Mouse (Mus musculus): ENCODE measurements around the gene Zfp710.
"Not testable (repeated sequence)": the region's sequence is repeated elsewhere in the genome, so short reads cannot be mapped to it uniquely, and the experiment has no call there.

The Zfp710 gene

DNA sequence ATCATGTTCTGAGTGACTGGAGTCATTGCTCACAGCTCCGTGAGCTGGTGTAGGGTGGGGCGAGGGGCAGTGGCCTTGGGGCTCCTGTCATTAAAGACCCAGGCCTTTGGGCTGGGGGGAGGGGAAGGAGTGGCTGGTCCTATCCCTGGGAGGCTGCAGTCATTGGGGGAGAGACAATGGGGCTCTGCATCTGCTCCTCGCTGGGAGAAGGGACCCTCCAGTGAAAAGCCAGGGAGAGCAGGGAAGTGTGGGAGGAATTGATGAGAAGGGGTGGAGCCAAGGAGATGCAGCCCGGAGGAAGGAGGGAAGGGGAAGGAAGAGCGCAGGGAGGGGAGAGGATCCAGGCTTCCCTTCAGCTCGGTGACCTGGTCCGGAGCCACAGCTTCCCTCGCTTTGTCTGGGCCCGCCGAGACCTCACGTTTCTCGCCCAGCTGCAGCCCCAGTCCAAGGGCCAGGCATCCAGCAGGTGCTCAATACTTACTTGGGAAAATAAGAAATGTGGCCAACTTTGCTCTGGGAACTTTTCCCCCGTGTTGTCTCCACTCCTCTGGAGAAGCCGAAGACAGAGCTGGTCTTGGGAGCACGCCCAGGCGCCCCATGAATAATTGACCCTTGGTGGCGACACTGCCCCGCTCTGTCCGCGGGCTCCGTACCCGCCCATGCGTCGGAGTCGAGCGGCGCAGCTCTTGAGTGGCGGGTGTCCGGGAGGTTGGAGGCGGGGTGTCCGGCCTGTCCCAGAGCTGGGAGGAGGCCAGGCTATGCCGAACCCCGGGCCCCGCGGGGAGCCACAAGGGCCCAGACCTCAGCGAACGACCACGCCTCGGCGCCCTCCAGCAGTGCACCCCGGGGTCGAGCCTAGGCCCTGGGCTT, at the start of gene Zfp710:
Gene Zfp710, plus strand, starts transcription at position 294 of the 870 bp plus-strand sequence.
- DNase-seq = peak; percentile 66 to 80

DNA sequence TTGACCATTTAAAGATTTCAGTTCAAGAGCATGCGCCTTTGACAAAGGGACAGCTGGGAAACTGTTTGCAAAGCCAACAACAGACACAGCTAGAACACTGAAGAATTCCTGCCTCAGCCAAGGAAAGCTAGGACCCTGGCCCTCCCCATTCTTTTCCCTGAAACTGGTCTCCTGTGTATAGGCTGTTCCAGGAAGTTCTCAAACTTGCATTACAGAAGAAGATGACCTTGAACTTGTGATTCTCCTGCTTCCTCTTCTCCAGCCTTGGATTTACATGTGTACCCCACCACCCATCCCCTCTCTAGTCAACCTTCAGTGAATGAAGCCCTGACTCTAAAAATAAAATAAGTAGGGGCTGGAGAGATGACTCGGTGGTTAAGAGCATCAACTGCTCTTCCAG, 49.3 kb upstream of the Zfp710 start:
- DNase-seq = no peak

DNA sequence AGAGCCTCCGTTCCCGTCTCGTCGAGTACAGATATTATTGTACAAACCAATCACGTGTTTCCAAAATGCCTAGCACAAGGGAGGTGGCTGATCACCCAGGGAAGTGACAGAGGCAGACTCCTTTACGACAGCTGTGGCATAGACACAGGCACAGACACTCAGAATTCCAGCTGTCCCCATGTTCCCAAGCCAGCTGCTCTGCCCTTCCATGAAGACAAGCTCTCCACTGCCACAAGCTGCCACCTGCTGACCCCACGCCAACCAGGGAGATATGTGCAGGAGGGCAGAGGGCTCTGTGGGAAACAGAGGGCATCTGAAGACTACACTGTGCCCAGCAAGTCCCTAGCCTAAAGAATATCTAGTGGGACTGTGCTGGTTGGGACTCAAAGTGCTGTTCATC, 37.9 kb upstream of the Zfp710 start:
- DNase-seq = no peak

DNA sequence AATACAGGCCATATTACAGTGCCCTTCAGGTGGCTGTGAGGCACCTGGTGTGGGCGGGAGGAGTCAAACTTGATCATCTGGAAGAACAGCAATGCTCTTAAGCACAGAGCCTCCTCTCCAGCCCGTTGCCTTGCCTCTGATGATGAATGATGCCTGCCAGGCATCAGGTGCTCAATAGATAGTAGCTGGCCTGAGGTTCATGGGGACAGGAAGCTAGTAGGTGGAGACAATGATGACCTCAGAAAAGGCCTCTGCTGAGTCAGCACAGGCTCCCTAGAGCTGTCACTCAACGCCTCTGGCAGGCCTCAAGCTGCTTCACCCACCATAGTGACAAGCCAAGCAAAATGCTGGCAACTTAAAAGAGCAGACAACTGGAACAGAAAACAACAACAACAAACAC, 36.9 kb upstream of the Zfp710 start:
- no peak for DNase-seq

DNA sequence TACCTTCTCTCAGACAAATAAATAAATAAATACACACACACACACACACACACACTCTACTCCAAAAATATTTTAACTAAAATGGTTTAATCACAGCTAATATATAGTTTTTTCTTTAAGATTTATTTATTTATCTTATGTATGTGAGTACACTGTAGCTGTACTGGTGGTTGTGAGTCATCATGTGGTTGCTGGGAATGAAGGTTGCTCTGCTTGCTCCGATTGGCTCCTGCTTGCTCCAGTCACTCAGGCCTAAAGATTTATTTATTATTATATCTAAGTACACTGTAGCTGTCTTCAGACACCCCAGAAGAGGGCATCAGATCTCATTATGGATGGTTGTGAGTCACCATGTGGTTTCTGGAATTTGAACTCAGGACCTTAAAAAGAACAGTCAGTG, 36.1 kb upstream of the Zfp710 start:
- DNase-seq = not testable (repeated sequence)

DNA sequence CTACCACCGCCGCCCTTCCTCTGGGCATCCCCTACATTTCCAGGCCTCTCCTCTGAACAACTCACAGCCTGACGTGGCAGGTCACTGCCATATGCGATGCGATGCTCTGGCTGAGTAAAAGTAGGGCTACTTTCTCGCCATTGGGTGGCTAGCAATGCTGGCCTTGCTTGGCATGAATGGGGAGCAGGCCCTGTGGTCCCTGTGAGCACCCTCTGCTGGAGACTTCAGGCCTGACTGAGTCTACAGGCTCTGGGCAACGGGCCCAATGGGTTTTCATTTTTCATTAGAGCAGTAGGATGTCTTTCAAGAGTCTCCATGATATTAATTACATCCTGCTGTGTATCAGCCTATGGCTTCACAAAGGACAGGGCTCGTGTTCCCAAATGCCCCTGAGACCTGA, 30.1 kb upstream of the Zfp710 start:
- peak; percentile 67 to 80 for DNase-seq

DNA sequence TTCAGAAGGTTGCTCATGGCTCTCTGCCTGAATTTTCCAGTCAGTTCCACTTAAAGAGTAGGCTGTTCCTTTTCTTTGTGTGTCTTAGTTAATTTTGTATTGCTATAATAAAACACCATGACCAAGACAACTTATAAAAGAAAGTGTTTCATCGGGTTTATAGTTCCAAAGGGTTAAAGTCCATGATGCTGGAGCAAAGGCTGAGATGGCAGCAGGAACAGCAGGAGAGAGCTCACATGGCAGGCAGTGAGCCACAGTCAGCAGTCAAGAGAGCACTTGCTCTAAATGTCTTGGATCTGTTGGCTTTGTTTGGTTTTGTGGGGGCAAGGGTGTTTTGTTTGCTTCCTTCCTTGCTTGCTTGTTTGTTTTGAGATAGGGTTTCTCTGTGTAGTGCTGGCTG, 26.9 kb upstream of the Zfp710 start:
- DNase-seq = no peak

DNA sequence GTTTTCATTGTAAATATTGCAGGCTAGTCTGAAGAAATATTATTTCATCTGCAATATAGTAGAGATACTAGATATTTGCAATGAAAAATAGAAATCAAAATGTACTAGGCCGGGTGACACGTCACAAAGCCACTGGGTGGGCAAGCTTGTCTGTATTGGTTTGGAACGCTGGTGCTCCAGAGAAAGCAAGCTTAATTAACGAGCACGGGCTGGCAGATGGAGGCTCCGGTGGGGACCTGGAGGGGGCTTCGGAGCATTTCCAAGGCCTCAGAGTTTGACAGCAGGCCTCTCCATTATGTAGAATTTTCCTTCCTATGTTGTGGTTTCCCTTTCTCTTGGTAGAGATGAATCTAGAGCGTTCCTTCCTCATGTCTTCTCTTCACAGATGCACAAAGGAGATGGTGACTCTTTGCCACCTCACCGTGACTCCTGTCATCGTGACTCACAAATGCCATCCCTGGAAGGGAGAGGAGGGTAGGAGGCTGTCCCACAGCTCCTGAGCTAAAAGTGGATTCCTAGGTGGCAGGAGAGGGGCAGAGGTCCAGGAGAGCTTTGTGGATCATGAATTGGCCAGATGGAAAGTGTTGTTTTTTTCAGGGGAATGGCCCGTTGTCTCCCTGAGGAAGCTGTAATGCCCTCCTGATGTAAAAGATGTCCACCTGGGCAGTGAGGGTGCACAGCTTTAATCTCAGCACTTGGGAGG, 22.1 kb upstream of the Zfp710 start:
- DNase-seq = peak; percentile 64 to 66

DNA sequence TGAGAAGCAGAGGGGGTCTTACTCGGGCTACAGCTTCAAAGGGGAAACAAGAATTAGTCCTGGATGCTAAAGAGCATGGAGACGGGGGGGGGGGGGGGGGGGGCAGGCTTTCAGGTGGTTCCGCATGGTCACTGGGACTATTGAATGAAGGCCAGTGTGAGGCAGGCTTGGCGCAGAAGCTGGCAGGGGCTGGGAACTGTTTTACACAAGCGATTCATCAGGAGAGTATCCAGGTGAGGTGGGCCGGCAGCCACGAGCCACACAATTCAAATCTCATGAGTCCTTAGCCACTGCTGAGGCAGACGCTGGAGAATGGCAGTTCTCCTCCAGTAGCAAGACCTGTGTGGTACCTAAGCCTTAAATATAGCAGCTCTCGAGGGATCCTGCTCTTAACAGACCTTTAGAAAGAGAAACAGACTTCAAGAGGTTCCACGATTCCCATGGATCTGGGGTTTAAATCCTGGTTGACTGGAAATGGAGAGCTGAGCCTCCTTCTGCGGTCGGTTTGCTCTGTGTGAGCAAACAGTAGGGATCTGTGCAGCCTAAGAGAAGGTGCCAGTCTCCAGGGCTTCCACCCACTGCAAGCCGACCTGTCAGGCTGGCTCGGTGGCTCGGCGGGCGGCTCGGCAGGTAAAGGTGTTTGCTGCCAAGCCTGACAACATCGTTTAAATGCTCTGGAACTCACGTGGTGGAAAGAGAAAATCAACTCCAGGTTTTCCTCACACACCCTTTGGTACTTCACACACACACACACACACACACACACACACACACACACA, 19.6 kb upstream of the Zfp710 start:
- peak; percentile 44 to 63 for DNase-seq

DNA sequence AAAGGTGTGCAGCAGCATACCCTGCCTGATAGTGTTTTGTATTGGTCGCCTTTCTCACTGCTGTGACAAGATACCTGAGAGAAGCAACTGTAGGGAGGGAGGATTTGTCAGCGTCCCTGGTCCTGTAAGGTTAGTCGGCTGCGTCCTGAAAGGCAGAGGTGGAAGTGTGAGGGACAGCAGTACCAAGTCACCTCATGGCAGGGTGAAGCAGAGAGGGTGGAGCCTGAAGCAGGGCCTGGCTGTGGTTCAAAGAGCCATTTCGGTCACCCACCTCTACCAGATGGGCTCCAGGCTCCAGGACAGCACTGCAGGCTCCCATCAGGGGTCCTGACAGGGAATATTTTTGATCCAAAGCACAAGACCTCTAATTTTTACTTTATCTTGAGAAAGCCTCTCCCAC, 13.9 kb upstream of the Zfp710 start:
- DNase-seq = no peak

DNA sequence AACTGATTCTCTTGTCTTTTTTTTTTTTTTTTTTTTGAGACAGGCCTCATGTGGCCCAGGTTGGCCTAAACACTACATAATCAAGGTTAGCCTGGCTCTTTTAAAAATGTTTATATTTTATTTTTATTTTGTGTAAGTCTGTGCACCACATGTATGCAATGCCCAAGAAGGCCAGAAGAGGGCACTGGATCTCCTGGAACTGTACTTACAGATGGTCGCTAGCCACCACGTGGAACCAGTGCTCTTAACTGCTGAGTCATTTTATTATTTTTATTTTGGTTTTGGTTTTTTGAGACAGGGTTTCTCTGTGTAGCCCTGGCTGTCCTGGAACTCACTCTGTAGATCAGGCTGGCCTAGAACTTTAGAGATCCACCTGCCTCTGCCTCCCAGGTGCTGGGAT, 13.1 kb upstream of the Zfp710 start:
- peak in 1 of 2 experiments; percentile 57 for DNase-seq

DNA sequence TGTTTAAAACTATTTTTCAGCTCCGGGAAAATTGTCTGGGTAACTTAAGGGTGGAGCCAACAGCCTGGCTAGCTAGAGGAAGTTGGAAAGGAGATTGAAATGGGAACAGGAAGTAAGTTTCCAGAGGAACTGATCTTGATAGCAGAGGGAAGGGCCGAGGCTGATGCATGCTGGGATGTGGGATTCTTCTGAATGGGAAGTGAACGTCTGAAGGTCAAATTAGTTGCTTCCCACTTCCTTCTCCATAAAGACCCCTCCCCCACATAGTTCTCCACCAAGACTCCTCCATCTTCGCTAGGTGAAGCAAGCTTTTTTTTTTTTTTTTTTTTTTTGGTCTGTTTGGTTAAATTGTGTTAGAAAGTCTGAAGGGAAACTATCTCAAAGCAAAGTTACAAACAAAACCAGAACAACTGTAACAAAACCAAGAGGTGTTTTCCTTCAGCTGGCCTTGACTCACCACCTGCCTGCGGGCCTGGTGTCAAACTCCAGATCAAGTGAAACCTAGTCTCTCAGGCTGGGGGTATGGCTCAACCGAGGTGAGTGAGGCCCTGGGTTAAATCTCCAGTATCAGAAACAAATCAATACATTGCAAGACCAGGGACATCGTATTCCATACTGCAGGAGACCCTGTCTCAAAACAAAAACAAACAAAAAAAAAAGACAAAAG, 10.6 kb upstream of the Zfp710 start:
- DNase-seq = no peak

DNA sequence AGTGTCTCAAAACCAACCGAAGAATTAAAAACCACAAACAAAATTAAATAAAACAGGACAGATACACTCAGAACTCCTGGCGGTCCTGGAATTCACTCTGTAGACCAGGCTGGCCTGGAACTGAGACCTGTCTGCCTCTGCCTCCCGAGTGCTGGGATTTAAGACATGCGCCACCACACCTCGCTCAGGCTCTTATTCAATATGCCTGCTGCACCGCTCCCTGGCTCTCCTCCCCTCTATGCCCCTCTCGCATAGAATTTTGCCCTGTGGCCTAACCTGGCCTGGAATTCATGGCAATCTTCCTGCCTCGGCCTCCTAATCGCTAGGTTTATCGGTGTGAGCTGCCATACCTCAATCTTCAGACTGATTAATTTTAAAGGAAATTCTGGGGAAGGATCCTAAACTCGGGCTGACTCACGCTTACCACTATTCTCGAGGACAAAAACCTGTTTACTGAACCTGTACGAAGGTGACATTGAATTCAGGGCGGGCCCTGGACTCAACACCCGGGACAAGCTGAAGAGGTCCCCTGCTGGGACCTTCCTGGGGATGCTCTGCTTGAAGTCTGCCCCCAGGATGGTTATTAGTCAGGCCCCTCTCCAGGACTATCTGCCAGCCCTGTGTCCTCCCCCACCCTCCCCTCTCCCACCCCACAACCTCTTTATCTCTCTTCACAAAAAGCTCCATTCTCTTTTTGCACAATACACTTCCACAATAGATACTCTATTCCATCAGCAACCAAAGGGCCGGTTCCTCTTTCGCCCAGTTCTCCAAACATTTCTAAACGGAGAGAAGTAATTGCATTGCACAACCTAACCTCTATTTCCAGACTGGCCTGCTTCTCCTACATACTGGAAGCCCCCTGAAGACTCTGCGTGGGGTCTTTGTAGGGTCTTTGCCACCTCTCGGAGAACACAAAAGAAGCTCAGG, 9.5 kb upstream of the Zfp710 start:
- no peak for DNase-seq

DNA sequence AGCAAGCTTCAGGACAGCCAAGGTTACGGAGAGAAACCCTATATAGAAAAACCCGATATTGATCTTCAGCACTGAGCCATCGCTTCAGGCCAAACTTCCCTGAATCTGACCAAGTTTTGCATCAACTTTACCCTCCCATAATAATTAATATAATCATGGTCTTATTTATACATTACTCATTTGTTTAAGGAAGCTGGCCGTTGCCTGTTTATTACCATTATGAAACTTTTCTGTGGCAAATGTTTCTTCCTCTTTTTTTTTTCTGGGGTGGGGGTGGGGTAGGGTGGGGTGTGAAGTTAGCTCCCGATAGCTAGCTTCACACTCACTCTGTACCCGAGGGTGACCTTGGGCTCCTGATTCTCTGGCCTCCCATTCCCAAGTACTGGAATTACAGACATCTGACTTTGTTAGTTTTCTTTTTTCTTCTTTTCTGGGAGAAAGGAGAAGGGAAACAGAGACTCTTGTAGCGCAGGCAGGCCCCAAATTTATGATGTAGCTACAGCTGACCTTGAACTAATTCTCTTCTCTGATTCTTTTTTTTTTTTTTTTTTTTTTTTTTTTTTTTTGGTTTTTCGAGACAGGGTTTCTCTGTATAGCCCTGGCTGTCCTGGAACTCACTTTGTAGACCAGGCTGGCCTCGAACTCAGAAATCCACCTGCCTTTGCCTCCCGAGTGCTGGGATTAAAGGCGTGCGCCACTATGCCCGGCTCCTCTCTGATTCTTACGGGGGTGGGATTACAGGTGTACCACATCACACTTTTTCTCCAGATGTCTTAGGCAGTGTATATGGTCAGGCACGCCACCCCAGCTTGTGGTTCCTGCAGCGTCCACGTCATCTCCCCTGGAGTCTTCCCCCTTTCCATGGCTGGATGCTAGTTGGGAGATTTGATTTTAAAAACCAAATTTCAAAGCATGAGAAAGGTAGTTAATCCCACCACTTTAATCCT, 5.8 kb upstream of the Zfp710 start:
- DNase-seq = no peak

DNA sequence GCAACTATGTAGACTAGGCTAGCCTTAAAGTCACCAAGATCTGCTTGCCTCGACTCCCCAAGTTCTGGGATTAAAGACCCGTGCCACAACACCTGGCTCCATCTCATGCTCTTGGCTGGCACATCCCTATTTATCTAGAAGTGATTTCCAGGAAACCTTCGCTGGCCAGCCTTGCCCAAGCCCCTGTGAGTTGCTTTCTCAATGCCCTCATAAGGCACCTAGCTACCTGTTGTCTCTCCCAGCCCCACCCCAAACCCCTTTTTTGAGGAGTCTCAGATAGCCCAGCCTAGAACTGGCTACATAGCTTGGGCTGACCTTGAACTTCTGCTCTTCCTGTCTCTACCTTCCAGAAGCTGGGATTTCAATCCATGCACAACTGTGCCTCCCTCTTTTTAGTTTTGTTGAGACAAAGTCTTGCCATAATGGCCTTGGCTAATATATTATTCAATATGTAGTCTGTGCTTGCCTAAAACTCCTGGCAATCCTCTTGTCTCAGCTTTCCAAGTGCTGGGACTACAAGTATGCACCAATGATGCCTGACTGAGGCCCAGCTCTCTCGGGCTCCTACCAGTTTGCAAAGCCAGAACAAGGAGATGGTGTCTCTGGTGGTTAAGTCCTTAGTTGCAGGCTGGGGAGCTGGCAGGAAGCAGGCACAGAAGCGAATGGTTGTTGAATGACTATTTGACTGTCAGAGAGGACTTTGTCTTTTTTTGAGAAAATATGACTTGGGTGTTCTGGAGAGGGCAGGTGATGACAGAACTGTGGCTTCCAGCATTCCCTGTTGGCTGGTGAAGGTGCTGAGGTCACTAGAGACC, 786 bp upstream of the Zfp710 start:
- DNase-seq = peak in 1 of 2 experiments; percentile 51

DNA sequence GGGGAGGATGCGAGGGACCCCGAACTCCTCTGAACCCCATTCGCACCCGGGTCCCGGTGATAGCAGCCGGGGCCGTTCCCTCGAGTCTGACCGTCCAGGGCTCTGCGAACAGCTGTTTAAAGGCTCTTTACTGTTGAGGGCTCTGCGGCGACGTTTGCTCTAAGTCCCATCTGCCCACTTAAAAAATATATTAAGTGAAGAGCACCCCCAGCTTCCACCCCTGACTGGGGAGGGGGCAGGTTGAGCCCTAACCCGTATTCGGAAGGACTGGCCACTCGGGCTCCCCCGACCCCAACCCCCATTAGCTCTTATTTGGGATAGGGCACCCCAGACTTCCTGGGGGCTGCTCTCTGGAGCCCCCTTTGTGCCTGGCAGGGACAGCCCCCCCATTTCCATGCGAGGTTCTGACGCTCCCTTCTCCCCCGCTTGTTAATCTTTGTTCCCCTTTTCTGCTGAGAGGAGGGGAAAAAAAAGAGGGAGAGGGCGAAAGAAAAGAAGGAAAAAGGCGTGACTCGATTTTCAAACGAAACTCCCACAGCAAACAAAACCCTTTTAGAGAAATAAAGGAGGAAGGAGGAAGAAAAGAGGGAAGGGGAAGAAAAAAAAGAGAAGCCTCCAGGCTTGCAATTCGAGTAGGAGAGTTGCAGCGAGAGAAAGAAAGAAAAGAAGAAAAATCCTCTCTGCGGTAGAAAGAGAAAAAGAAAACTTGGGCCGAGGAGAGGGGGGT, 940 bp downstream of the Zfp710 start:
- DNase-seq = no peak

DNA sequence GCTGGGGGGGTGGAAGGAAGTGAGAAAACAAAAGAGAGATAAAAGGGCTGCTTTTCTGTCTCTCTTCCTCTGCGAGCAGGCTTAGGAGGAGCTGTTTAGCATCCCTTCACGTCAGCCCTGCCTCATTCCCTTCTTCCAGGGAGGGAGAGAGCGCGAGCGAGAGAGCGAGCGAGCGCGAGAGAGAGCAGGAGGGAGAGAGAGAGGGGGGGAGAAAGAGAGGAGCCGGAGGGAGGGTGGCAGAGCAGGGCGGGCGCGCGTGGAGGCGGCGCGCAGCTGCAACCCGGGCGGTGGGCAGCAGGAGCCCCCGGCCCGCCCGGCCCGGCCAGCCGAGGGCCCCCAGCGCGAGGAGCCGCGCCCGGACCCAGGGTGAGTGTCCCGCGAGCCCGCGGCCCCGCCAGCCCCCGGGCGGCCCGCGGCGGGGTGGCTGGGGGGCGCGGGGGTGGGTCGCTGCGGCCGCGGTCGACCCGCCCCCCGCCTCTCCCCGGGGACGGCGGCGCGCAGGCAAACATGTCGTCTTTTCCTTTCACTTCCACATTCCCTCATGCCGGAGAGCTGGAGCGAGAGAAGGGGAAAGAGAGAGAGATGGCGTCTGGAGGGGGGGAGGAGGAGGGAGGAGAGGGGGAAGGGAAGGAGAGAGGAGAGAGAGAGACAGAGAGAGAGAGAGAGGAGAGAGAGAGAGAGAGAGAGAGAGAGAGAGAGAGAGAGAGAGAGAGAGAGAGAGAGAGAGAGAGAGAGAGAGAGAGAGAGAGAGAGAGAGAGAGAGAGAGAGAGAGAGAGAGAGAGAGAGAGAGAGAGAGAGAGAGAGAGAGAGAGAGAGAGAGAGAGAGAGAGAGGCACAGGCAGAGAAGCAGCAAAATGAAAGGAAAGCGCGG, 1.7 kb downstream of the Zfp710 start:
- peak; percentile 62 to 63 for DNase-seq

Data from cerebellum, postnatal 25 days (tissue).